Mouse (Mus musculus) mesoderm, embryonic 11.5 days (tissue): ENCODE results near the gene Tuba4a.
"Not testable (repeated sequence)": the region's sequence is repeated elsewhere in the genome, so short reads cannot be mapped to it uniquely, and the experiment has no call there.

ENCODE experiments used
- DNase-seq: peaks from one replicate; pipeline ENCODE4 v3.0.0-alpha.2; 2012; ENCODE audit warnings: low read depth, low spot score

Tuba4a gene

GRCm38 (mm10) chr1:75236117-75237050 lies 16.7 kb upstream of the Tuba4a start, which contains the start of gene Dnajb2:
Dnajb2 (plus strand) TSS chr1:75236406.
- DNase-seq, result peak; percentile 75

GRCm38 (mm10) chr1:75234606-75235005 lies 14.9 kb upstream of the Tuba4a start:
- DNase-seq, result peak; percentile 59

GRCm38 (mm10) chr1:75232489-75232888 lies 12.8 kb upstream of the Tuba4a start:
- not testable (repeated sequence) for DNase-seq

GRCm38 (mm10) chr1:75231664-75232152 lies 12.0 kb upstream of the Tuba4a start, which contains the start of gene A630095N17Rik:
A630095N17Rik (minus strand) TSS chr1:75232102.
- no peak for DNase-seq

- DNase-seq, result no peak
Observed at GRCm38 (mm10) chr1:75231224-75231623, 11.6 kb upstream of the Tuba4a start.

GRCm38 (mm10) chr1:75230335-75230994 lies 10.8 kb upstream of the Tuba4a start:
- no peak for DNase-seq

GRCm38 (mm10) chr1:75229158-75229557 lies 9.5 kb upstream of the Tuba4a start:
- DNase-seq, result no peak

- no peak for DNase-seq
Observed at GRCm38 (mm10) chr1:75227653-75228052, 8.0 kb upstream of the Tuba4a start.

GRCm38 (mm10) chr1:75226138-75226537 lies 6.5 kb upstream of the Tuba4a start:
- DNase-seq, result no peak

GRCm38 (mm10) chr1:75225473-75225872 lies 5.8 kb upstream of the Tuba4a start:
- DNase-seq, result no peak

- no peak for DNase-seq
Observed at GRCm38 (mm10) chr1:75223532-75223931, 3.9 kb upstream of the Tuba4a start.

GRCm38 (mm10) chr1:75222926-75223325 lies 3.3 kb upstream of the Tuba4a start:
- DNase-seq, result no peak

- no peak for DNase-seq
Observed at GRCm38 (mm10) chr1:75221538-75221937, 1.9 kb upstream of the Tuba4a start.

- peak; percentile 78 for DNase-seq
Observed at GRCm38 (mm10) chr1:75219078-75219477, 587 bp downstream of the Tuba4a start.

GRCm38 (mm10) chr1:75218227-75219001 lies 1.3 kb downstream of the Tuba4a start:
- peak; percentile 16 for DNase-seq

- DNase-seq, result no peak
Observed at GRCm38 (mm10) chr1:75217893-75218226, 1.8 kb downstream of the Tuba4a start.

GRCm38 (mm10) chr1:75216797-75217585 lies 2.7 kb downstream of the Tuba4a start:
- no peak for DNase-seq

GRCm38 (mm10) chr1:75215785-75216184 lies 3.9 kb downstream of the Tuba4a start:
- no peak for DNase-seq

GRCm38 (mm10) chr1:75214886-75215285 lies 4.8 kb downstream of the Tuba4a start:
- no peak for DNase-seq

GRCm38 (mm10) chr1:75214442-75214841 lies 5.2 kb downstream of the Tuba4a start:
- DNase-seq, result no peak

GRCm38 (mm10) chr1:75213096-75213495 lies 6.6 kb downstream of the Tuba4a start:
- DNase-seq, result no peak
